Mouse (Mus musculus): ENCODE measurements around the gene Uqcrq.
A peak's percentile ranks its signal among the peaks of the same experiment; 100 is the strongest.

The Uqcrq gene

DNA sequence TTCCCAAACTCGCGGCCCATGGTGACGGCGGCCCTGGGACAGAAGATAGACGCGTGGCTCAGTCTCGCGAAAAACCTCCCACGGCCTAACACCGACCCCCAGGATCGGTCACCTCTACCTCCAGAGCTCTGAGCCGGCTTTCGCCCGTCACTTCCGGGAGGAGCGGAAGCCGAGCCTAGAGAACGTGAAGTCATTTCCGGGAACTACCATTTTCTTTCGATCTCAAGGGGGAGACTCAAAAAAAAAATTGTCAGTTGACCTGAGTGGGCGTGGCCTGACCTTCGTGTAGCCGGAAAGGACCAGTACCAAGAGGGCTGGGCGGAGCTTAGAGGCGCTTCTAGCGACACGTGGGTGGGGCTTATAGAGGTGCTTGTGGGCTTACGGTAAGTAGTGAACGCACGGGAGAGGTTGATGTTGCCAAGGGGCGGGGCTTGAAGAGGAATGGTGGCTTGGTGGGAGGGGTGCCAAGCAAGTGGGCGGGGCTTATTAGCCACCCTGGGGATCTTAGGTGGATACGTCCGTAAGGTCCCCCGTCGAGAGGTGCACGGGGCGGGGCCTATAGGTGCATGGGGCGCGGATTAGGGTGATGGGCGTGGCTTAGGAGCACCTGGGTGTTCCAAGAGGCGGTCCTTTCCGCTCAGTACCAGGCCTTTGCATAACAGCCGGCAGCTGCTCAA, at the start of gene Uqcrq, which contains the start of gene Gdf9:
TSS of gene Uqcrq (minus strand) at position 162 of the 677 bp plus-strand sequence.
TSS of gene Gdf9 (plus strand) at position 354 of the 677 bp plus-strand sequence.
- peak; percentile 100 for DNase-seq

DNA sequence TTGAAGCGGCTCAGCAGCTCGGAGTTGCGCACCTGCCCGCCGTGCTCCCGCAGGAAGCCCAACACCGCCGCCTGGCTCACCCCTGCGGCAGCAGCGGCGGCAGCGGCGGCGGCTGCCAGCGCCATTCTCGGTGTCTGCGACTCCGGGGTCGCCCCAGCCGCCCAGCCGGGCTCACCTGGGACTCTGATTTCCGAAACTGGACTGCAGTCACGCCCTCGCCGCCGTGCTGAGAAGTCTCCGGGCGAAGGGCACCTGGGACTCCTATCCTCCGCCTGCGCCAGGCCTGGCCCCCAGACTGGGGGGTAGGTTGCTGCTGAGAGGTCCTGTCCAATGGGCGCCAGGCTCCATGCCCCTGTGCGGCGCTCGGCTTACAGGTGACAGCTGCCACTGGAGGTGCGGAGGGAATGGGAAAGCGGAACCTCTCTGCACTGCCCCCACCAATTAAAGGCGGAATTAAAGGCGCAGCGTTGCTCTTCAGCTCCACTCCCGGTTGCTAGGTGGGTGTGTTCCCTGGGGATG, 49.2 kb upstream of the Uqcrq start, which contains the start of the genes Gm9945 and Sowaha:
TSS of gene Gm9945 (plus strand) at position 384 of the 519 bp plus-strand sequence.
TSS of gene Sowaha (minus strand) at position 492 of the 519 bp plus-strand sequence.
- peak; percentile 71 to 72 for DNase-seq

DNA sequence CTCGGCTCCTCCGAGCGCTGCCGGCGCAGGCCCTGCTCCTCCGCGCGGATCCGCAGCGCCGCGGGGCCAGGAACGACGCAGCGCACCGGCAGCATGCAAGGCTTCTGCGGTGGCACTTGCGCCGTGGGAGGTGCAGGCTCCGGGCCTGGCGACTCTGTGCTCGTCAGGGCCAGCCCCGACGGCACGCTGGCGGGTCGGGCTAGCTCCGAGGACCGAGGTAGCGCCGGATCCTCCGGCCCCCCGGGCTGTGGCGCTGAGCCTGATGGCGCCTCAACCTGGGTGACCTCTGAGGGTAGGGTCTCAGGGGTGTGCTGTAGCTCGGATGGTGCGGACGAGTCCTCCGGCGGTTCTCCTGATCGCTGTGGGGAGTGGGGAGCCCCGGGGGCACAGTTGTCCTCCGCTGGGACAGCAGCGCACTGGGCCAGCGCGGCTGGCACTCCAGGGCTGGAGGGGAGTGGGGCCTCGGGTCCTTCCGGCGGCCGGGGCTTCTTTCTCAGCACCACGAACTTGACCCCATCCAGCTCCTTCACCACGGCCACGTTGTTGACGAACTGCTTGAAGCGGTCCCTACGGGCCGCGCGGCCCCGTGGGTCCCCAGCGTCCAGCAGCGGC, 48.6 kb upstream of the Uqcrq start:
- DNase-seq, result peak in 1 of 2 experiments; percentile 32

DNA sequence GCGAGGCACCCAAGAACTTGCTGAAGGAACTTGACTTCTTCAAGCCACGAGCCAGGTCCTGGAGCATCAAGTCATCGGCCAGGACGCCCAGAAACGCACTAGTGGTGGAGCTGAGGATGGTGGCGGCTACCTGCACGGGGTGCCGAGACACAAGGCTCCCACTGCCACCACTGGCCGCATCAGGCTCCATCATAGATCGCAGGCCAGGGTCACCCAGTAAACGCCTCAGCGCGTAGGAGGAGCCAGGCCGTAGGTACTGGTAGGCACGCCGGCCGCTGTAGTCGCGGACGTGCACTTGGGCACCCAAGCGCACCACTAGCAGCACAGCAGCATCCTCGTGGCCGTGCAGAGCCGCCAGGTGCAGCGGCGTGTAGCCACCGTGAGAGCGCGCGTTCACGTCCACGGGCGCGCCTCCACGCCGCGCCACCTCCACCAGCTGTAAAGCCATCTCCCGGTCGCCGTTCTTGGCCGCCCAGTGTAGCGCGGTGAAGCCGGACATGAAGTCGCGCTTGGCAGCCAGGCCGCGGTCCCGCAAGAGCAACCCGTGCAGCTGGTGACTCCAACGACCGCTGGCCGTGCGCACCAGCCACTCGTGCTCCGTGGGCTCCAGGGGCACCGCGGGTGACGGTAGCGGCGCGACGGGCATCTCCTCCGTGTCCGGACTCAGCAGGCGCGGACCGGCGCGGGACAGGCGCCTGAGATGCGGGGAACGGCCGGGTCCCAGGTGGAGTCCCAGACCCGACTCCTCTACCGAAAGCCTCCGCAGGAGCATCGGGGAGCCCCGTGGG, 47.9 kb upstream of the Uqcrq start:
- peak in 1 of 2 experiments; percentile 45 for DNase-seq

DNA sequence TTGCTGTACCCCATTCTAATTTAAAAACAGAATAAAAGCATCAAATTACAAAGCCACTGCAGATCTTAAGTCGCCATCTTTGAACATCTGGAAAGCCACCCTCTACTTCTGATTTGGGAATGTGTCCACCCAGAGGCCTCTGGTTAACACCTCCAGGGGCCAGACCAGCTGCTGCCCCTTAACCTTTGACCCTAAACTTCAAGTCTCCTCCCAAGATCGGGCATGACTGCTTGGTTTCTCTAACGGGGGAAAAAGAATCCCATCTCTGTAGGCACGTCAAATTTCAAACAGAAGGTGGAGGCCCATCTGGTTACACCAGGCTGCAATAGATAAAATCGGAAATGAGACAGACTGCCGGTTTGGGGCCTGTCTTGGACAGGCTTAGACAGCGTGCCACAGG, 47.2 kb upstream of the Uqcrq start:
- DNase-seq, result no peak

DNA sequence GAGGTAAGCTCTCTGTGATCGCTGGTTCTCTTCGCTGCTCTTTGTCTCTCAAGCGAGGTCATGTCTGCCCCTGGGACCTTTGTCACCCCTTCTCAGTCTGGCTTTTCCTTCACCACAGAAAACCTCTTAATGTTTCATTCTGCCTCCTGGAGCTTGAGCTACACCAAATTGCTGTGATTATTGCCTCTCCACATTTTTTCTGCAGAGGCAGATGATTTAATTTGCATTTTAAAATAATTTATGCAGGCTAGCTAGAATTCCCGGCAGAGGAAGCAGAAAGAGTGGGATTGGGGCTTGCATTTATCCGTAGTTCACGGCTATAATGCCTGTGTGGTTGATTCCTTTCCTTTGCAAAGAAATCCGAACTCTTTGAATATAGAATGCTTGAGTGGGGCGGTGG, 45.0 kb upstream of the Uqcrq start:
- DNase-seq, result no peak

DNA sequence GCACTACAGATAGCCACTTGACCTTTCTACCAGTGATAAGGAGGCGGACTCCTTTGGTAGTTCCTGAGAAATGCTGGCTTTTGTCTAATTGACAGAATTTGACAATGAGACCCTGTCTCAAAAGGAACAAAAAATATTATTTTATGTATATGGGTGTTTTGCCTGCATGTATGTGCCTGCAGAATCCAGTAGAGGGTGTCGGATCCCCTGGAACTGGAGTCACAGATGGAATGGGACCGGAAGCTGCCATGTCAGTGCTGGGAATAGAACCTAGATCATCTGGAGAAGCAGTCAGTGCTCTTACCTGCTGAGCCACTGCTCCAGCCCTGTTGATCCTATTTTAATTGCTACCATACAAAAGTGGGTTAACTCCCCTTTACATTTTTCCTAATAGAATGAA, 42.1 kb upstream of the Uqcrq start:
- DNase-seq, result no peak

DNA sequence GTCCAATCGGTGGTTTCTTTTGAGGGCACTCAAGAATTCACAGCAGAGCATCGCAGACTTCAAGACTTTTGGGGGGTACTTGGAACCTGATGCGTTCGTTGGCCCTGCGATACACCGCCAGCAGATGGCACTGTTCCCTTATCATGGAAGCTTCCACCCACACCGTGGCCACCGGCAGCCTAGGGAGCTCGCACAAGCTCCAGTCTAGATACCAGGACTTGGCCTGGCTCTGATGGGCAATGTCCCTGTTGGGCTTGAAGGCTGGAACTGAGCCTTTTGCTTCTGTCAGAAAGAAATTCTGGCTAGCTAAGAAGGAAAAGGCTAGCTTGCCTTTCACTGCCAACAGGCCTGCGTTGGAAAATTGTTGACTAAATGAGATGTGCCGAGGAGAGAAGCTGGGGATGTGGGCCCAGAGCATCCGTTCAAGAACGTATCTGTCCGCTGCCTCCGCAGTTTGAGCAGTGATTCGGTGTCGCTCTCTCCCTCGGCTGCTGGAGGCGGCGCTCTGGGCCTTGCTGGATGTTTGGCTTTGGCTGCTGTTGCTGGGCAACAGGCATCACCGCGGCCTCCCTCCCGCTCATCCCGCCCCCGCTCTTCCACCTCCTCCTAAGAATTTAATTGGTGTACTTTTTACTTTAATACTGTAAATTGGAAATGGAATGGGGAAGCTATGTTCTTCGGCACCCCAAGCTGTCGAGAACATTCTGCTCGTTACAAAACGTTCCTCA, 39.5 kb upstream of the Uqcrq start, which contains the start of gene Gm9837:
TSS of gene Gm9837 (minus strand) at position 512 of the 728 bp plus-strand sequence.
- peak; percentile 87 to 95 for DNase-seq

DNA sequence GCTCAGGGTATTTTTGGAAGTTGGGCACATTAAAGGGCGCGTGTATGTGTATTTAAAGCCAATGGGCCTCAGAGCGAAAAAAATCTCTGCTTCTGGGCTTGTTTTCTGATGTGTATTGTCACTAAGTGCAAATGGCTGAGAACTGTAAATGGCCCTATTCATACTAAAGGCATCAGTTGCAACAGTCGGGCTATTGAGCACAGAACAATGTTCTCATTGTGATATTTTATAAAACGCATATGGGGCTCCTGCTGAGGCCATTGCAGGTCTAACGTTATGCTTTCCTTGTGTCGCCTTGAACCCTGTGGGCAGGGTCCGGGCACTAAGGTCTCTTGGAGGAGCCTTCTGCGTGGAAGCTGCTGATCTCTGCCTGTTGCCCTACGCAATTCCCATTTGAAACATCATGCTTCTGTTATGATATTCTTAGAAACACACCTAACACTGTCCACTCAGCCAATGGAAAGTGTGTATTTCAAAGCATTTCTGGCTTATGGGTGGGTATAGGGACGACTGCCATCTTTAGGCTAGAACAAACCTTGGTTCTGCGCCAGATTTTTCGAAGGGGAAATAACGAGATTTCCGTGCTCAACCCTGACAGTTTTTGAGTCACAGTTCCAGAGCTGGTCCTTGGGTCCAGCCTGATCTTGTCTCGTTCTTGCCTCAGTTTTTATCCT, 38.8 kb upstream of the Uqcrq start:
- no peak for DNase-seq

DNA sequence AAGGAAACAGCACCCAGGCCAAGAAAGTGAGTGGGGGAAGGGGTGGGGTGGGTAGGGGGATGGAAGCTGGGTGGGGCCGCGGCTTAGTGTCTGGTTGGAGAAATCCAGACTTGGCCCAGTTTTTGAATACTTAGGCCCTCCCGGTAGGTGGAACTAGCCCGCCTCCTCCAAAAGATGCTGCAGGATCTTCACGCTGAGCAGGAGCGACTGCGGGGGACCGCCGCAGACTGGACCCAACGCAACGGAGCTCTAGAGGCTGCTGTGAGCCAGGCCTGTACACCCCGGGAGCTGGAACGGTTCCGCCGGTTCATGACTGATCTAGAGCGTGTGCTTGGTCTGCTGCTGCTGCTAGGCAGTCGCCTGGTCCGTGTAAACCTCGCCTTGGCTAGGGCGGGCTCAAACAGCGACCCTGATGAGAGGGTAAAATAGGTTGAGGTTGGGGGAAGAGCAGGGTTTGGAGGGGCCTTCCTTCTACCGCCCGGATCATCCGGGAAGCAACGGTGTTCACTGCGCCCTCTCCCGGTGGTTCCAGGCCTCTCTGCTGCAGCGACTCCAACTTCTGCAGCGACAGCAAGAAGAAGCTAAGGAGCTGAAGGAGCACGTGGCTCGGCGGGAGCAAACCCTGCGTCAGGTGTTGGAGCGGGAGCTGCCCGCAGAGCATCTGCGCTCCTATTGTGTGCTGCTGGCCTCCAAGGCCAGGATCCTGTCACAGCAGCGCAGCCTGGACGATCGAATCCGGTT, 35.8 kb upstream of the Uqcrq start:
- DNase-seq, result peak; percentile 76 to 91

DNA sequence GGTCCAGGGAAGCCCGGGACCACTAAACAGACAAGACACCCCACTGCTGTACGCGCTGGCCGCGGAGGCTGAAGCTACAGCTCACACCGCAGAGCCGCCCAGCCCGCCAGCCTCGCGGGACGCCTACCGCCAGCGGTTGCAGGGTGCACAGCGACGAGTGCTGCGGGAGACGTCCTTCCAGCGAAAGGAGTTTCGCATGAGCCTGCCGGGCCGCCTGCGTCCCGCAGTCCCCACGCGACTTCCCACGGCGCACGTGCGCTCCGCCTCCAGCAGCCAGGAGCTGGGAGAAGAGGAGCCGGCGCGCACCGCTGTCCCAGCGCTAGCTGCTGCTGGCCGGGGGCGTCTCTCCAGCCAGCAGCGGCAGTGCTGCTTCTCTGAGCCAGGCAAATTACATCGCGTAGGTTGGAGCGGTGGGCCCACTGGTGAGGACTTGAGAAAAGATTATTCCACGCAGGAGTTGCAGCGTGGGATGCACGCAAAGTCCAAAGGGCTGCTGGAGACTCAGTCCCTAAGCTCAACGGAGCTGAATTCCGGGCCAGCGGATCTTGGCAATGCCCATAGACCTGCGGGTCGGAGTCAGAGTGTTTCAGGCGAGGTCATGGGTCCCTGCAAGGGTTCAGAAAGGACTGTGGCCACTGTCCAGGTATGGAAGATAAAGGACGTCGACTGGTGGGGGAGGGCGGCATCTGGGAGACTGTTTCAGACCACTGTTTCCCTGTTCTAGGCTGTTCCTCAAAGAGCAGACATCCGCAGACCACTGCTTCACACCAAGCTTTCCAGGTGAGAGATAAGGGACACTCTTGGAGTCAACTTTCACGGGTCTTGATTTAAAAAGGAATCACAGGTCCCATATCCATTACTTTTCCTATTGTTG, 33.2 kb upstream of the Uqcrq start:
- peak in 1 of 2 experiments; percentile 56 for DNase-seq

DNA sequence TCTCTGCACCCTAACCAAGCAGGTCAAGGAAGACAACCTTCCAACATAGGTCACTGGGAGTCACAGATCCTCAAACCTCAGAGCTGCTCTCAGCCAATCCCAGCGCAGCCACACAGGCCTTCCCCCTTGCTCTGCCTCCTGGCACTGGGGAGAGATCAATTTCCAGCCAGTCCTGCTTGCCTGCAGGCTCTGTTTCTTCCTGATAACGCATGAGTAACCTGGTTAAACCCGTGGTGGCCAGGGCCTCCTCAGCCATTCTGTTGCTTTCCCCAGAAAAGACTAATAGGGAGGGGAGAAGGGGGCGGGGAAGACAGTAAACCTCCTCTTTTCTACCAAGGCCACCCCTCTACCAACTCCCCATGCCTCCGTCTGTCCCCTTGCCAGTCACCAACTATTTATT, 31.1 kb upstream of the Uqcrq start:
- peak in 1 of 2 experiments; percentile 58 for DNase-seq

DNA sequence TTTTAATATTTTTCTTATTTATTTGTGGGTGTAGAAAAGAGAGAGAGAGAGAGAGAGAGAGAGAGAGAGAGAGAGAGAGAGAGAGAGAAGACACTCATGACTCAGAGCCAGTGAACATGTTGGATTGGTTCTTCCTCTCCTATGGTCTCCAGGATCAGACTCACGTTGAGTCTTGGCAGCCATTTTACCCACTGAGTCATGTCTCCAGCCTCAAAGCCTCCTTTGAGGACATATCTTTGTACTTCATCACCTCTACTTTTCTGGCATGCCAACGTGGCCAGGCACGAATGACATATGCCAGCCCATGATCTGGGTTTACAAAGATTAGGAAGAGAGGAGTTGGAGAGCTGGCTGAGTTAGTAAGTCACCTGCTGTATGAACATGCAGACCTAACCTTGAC, 29.6 kb upstream of the Uqcrq start:
- no peak for DNase-seq

DNA sequence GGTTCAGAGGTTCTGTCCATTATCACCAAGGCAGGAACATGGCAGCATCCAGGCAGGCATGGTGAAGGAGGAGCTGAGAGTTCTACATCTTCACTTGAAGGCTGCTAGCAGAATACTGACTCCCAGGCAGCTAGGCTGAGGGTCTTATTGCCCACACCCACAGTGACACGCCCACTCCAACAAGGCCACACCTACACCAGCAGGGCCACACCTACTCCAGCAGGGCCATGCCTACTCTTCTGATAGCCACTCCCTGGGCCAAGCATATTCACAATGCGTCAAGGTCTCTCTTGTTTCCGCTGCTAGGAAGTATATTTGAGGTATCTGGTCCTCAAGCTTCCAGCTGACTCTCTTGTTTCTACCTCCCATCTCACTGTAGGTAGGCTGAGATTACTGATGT, 28.4 kb upstream of the Uqcrq start:
- DNase-seq, result no peak

DNA sequence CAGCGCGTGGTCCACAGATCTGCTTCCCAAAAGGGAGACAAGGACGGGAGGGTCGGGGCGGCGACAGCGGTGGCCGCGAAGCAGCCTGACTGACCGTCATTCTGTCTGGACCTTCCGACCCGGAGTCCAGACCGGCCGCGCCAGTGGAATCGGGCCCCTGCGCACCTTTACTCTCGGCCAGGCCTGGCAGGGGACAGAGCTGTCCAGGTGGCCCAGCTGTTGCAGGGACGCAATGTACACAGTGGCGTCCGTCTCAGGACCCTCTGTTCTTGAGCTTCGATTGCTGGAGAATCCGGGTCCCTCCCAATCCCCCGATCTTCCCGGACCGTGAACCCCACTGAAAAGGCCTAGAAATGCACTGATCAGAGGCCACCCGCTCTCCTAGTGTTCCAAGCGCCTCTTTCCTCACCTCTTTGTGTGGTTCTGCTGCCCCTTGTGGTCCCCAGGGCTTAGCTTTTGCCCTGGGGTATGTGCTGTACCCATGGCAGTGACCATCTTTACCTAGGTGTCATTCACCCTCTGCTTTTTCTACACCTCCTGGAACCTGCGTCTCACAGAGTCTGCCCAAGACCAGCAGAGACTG, 26.8 kb upstream of the Uqcrq start:
- DNase-seq, result peak in 1 of 2 experiments; percentile 31

DNA sequence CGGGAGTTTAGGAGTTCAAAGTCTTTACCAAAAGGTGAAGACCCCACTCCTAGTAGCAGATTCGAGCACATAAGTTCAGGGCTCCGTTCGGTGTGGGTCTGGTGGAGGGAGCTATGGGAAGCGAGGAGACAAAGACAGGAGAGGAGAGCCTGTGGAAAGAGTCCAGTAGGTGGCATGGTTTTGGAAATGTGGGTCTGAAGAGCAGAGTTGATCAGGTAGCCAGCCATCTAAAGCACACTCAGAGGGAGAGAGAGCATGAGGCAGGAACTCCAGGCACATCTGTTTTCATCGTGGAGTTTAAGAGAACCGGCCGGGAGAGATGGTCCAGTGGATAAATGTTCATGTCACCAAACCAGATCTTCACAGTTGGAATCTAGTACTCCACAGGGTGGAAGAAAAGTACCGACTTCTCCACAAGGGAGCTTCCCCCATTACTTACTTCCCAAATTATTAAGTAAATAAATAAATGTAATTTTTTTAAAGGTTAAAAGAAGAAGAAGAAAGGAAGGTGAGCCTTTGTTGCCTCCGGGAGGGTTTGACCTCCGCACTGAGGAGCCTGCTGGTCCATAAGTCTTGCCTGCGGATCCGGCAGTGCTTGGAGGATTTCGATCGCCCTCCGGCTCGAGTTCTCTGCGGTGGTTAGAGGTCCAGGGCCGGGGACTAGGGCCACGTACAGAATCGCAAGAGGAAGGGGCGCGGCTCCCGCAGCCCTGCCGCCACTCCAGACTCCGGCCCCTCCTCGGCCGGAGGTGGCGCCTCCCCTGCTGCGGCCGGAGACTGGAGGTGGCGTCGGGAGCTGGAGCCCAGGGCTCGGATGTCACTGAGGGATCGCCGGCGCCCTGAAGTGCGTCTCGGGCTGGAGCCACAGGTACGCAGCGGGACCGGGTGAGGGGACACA, 26.1 kb upstream of the Uqcrq start, which contains the start of the genes Gm10447 and Shroom1:
TSS of gene Gm10447 (minus strand) at position 637 of the 898 bp plus-strand sequence.
TSS of gene Shroom1 (plus strand) at position 732 of the 898 bp plus-strand sequence.
- DNase-seq, result peak; percentile 56 to 75

DNA sequence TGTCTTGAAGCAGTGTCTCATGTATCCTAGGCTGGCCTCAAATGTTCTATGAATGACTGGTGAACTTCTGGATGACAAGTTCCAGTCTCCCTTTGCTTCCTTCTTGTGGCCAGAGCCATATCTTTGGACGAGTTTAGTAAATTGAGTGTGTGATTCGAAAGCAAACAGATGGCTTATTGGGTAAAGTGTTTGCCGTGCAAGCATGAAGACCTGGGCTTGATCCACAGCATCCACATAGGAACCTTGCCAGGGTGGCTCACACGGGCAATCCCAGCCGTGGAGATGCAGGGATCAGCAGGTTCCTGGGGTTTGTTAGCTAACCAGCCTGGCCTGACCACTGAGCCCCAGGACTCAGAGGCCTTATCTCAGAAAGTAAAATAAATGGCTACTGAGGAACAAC, 22.4 kb upstream of the Uqcrq start:
- no peak for DNase-seq

DNA sequence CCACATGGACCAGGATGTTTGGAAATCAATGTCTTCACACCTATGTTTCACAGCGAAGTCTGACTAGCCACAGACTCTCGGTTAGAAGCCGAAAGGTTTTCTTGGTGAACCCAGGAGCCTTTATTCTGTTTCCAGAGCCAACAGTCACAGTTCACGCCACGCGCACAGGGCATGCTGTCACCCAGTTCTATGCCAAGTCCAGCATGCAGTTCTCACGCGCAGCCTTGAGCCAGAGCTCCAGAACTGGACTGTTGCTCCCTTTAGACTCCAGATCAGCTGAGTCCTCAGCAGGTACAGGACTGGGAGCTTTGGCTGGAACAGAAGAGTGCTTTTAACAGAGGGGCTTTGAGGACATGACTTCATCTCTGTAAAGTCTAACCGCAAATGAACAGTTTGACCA, 21.8 kb upstream of the Uqcrq start:
- peak in 1 of 2 experiments; percentile 59 for DNase-seq

All from kidney, postnatal 36 days (tissue).